Mouse (Mus musculus) left cerebral cortex, postnatal 4 days (tissue): ENCODE data around the gene Fblim1. TPM values are rescaled to one million over a fixed set of nuclear protein-coding genes. Genes with fewer than 3 reads are reported as not detected.

Source experiments
- DNase-seq: peaks from one replicate; pipeline ENCODE4 v3.0.0-alpha.2; 2022
- intact Hi-C: fragments of 180-260 bp; cut with DNase I; formaldehyde crosslinking; loops from one replicate; pipeline ENCODE4 v1.15.1; 2025
- total RNA-seq, 2 experiments: library from RNA; stranded (reverse); gene quantifications; 2 replicates each; pipeline ENCODE4 v1.2.3; 2021

The Fblim1 gene
- total RNA-seq, 2 experiments from 2014 or later: 19.8 to 23.8 TPM

DNA sequence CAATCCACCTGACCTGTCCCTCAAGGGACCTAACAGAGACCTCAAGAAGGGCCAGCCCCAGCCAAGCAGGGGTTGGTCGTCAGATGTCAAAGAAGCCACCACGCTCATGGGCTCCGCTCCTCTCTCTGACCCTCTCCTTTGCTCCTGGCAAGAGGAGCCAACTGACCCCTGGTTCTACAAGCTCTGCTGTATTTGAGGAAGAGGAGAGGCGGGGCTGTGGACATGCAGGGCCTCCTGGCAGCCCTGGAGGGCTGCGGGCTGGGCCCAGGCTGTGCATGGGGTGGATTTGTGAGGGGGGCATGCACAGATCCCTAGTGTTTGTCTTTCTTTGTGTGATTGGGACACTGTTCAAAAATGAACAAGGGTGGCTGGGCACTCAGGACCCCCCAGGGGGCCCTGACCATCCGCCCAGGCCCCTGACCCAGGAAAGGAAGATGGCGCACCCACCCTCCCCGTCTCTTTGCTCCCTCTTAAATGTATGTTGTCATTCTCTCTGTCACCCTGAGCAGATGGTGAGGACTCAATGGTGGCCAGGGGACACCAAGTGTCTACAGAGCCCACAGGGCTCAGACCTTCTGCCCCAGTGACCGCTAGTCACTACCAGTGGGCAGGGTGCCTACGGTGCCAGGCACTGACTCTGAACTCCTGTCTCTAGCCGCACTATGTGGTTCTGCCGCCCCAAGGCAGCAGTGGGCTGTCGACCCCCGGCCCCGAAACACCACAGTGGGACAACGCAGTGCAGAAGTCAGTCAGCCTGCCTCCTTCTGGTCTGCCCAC, 20.1 kb upstream of the Fblim1 start:
- intact Hi-C loops: no loop called here
- no peak for DNase-seq

DNA sequence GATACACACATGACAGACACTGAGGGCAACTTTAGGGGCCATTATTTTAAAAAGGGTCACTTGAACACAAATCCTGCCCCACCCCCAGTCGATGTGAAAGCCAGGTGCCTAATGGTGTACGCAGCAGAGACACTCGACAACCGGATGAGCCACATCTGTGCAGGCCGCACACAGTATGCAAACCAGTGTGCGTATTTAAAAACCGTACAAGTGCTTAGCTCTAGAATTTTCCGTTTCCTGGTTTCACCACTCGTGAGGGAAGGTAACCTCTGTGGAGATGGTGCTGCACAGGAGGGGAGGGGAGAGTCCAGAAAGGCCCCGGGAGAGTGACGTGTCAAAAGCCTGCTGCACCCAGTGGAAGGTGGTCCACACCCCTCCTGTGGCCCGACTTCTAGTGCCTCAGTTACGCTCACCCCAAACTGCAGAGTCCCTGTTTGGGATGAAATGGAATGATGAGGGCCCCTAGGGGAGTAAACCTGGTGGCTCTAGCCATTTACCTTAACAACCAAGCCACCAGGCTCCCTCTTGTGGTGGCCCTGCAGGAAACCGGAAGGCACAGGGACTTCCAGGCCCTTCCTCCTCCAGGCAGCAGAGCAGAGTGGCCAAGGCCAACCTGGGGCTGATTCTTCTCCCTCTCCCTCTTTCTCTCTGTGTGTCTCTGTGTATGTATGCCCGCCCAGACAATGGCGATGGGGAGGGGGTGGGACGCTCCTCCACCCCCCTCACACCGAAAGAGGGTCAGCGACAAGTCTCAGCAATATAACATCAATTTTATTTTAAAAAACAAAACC, 19.3 kb upstream of the Fblim1 start:
- no peak for DNase-seq
- intact Hi-C loops: no loop called here

DNA sequence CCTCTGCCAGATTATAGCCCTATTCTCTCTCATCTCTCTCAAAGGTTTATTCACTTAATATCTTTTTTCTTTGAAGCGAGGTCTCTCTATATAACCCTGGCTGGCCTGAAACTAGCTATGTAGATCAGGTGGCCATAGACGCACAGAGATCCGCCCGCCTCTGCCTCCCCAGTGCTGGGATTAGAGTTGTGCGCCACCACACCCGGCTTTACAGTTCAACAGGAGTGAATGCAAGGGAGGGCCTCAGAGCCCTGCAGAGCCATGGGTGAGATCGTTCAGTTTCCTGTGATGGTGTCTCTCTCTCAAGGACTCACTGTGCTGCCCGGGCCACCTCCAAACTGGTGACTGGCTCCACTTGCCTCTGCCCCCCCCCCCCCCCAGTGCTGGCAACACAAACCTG, 18.2 kb upstream of the Fblim1 start:
- intact Hi-C loops: no loop called here
- DNase-seq: no peak

DNA sequence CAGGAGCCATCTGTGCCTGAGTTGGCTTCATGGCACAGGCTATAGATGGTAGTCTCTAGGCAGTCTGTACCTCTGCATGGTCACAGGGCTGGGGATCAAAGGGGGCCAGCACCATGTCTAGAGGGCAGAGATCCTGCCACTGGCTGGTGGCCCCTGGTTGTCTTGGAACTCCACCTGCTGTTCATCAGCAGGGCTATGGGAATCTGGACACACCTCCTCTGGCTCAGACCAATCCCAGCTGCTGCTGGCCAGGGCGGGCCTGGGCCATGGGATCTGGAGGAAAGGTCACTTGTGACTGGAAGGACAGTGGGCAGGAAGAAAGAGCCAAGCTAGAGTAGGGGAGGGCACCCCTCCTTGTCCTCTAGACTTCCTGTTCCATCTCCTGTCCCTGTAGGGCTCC, 17.8 kb upstream of the Fblim1 start, which contains the start of gene Slc25a34:
Slc25a34 (minus strand) TSS at position 156 of the 400 bp plus-strand sequence.
- DNase-seq: no peak
- intact Hi-C loops: no loop called here

DNA sequence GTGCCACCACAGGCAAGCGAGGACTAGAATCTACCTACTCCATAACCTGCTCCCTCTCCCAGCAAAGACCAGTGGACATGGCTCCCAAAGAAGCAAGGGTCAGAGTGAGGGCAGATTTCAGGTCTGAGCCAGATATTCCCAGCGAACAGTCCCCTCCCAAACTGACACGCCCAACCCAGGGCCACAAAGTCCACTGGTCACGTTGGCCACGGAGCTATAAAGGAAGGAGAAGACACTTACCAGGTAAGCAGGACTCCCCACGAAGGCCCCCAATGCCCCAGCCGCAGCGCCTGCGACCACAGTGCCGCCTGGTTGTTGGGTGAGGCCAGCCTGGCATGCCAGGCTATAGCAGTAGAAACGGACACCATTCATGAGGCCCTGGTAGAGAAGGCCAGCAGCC, 17.1 kb upstream of the Fblim1 start:
- DNase-seq: no peak
- intact Hi-C loops: no loop called here

DNA sequence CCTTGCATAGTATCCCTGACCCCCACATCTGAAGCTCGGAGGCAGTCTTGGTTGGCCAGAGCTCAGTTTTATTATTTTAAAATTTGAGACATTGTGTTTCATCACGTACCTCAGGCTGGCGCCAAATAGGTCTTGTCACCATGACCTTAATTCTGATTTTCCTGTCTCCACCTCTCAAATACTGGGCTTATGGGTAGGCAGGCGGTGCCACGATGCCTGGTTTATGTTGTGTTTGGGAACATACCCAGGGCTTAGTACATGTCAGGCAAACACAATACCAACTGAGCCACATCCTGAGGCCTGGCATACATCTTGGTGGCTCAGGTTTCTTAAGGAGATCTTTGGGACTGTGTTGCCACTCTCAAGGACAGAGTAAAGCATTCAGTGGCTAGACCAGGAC, 16.7 kb upstream of the Fblim1 start:
- DNase-seq: no peak
- intact Hi-C loops: no loop called here

DNA sequence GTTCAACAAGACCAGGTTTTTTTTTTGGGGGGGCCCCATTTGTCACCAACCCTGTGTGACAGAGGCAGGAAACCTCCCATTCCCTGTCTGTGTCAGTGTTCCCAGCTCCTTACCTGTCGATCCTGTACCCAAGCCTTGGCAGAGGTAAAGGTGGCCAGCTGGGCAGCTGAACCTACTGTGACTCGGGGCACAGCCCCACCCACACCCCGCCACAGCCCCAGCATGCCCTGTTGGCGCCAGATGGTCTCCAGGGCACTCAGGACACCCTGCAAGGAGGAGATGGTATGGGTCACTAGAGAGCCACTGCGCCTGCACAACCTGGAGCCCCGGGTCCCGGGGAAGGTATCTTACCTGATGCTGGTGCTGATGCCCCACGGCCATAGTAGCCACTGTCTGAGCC, 16.2 kb upstream of the Fblim1 start:
- intact Hi-C loops: no loop called here
- DNase-seq: no peak

DNA sequence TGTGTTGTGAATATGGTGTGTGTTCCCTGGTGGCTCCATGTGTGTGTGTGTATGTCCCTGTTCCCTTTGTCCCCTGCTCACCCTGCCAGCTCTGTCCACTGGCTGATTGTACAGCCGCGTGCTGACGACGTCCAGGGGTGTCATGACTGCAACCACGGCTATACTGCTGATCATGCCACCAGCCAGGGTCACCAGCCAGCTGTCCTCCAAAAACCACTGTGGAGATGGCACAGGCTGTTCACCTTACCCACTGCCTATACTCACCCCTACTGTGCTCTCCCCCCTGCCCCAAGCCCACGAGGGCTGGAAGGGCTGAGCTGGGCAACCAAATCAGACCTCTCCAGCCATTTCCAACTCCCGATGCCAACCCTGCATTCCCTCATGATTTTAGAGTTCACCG, 15.4 kb upstream of the Fblim1 start:
- DNase-seq: no peak
- intact Hi-C loops: no loop called here

DNA sequence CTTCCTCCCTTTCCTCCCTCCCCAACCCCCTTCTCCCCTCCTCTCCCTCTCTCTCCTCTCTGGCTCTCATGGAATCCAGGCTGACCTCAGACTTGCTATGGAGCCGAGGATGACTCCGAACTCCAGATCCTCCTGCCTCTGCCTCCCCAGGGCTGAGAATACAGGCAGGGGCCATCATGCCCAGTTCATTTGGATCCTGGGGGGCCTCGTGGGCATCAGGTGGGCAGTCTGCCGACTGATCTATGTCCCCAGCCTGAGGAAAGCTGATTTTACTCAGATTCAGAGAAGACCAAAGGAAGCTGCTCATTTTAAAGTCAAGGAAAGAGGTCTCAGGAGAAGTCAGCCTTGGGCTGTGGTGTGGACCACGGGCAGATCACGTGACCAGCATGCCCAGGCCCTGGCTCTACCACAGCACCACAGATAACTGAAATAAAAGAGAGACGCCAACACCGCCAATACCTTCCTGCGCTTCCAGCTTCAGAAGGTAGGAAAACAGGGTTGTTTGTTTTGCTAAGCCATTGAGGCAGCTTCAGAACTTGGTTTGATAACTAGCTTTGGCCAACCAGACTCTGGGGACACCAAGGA, 13.5 kb upstream of the Fblim1 start:
- DNase-seq: no peak
- intact Hi-C loops: loop anchor here (10.0 kb wide), 1 partner anchor 225 kb away; the partner anchor contains the start of gene Ctrc

DNA sequence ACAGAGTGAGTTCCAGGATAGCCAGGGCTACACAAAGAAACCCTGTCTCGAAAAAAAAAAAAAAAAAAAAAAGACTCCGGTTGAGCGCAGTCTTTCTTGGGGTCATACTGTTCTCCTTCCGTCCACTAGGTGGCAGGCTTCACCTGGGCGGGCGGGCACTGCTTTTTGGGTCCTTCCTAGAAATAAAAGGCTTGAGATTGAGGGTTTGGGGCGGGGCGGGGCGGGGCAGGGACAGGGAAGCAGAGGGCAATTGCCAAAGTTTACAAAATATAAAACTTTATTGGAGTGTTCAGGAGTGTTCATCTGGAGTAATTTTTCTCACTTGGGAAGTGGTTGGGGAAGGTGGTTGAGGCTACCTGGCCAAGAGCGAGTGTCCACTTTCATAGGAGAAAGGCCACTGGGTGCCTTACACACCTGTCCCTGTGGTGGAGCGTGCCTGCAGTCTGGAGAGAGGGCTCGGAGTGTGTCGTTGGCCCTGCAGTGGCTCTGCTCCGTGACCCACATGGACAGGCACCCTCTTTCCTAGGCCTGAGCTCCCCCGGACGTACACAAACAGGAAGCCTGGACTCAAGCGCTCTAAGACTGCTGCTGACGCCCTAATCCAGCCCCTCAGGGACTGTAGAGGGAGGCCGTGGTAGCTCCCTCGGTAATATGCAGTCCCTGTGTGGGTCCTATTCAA, 12.8 kb upstream of the Fblim1 start, which contains the start of gene Tmem82:
Tmem82 (minus strand) TSS at position 69 of the 679 bp plus-strand sequence.
- intact Hi-C loops: loop anchor here (10.0 kb wide), 1 partner anchor 226 kb away; the partner anchor contains the start of gene Ctrc
- DNase-seq: peak; percentile 62

DNA sequence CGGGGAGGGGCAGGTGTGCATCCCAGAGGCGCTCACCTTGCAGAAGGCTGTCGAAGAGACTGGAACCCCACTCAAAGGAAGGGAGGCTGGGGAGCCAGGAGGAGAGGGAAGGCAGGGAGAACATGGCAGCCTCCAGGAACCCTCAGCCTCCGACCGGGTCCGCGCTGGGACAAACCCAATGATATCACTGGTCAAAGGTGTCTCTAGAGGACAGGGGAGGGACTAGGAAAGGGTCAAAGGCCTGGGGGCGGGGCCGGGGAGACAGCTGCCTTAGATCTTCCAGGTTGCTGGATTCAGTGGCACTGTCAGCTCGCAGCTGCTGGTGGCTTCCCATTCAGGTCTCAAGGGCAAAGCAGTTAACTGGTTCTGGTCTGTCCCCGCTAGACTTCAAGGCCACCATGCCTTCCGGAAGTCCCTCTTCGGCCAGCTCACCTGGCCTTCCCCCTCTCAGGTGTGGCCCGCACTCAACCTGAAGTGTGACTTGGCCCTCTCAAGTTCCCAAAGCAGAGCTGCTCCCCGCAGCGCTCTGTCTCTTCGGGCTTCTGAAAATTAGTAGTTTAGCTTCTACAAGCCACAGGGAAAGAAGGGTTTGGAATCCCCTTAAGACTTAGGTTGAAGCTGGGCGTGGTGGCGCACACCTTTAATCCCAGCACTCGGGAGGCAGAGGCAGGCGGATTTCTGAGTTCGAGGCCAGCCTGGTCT, 12.1 kb upstream of the Fblim1 start:
- DNase-seq: no peak

DNA sequence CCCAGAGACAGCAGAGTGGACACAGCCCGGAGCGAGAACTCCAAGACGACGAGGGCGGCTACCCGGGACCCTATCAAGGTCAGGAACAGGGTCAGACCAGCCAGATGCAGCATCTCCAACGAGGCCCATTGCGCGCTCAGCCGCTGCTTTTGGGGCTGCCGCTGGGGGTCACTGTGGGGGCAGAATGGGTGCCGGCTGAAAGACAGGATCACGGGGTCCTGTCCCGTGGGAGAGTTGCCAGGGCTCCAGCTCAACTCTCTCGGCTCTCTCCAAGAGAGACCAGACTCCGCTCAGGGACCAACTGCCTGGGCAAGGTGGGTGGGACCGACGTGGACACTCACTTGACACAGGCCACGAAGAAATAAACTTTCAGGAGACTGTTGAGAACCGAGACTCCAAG, 11.4 kb upstream of the Fblim1 start:
- intact Hi-C loops: loop anchor here (10.0 kb wide), 1 partner anchor 228 kb away; the partner anchor contains the start of gene Ctrc

More for the DNA sequence above, 12.1 kb upstream of the Fblim1 start:
- intact Hi-C loops: loop anchor here (10.0 kb wide), 1 partner anchor 227 kb away; the partner anchor contains the start of gene Ctrc

DNA sequence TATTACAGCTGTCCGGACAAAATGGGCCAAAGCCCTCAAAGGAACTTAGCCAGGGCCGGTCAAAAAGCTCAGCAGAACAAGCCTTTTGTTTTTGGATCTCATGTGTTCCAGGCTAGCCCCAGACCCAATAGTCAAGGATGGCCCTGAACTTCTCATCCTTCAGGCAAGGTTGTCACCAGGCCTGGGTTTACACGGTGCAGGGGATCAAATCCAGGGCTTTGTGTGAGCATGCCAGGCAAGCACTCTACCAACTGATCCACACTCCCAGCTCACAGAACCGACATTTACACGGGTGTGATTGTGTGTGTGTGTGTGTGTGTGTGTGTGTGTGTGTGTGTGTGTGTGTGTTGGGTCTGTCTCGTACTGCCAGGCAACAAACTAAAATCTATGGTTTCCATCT, 10.9 kb upstream of the Fblim1 start:
- intact Hi-C loops: loop anchor here (10.0 kb wide), 1 partner anchor 228 kb away; the partner anchor contains the start of gene Ctrc
- DNase-seq: no peak

More for the DNA sequence above, 11.4 kb upstream of the Fblim1 start:
- DNase-seq: peak; percentile 78

DNA sequence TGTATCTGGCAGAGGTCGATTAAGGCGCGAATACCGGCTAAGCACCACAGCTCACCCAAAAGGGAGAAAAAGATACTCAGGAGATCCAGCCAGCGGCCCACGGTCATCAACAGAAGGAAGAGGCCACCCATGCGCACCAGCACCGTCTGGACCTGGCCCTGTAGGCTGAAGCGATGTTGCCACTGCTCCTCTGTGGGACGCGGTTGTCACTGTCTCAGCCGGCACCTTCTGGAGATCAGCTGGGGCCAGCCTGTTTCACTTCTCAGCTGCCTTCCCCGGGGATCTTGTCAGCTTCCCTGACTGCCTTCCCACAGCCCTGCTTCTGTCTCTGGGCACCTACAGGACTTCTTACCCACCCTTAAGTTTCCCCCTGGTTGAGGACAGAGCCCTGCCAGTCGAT, 9.1 kb upstream of the Fblim1 start:
- intact Hi-C loops: loop anchor here (10.0 kb wide), 1 partner anchor 230 kb away; the partner anchor contains the start of gene Ctrc
- DNase-seq: peak; percentile 71

DNA sequence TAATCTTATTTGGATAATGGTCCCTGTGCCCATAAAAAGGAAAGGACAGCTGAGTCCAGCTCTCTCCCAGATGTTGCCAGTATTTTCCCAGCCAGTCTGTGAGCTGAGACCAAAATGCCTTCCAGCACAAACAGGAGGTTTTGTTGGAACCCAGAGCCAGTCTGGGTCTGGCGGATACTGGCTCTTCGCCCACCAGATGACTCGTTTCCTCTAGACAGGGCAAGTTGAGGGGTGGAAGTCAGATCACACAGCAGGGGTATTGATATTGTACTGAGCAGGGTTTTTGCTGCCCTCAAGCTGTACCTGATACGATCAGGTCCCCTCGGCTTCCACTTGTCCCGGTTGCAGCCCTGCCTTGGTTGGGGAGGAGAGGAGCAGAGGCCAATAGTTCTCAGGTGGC, 3.6 kb upstream of the Fblim1 start:
- DNase-seq: no peak
- intact Hi-C loops: no loop called here

DNA sequence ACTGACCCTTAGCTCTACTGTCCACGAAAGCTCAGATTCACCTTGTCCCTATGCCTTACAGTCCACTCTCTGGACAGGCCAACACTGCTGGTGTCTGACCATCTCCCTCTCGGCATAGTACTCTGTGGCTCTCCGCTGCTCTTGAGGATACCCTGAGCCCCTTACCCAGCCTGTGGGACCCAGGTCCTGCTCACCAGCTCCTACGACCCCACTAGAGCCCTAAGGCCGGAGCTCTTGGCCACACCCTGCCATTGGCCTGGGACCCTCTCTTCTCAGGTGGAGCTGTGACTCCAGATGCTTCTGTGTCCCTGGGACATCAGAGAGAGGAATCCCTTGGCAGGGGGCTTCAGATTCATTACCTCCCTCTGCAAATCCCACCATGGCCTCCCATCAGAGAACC, 475 bp downstream of the Fblim1 start:
- intact Hi-C loops: no loop called here

DNA sequence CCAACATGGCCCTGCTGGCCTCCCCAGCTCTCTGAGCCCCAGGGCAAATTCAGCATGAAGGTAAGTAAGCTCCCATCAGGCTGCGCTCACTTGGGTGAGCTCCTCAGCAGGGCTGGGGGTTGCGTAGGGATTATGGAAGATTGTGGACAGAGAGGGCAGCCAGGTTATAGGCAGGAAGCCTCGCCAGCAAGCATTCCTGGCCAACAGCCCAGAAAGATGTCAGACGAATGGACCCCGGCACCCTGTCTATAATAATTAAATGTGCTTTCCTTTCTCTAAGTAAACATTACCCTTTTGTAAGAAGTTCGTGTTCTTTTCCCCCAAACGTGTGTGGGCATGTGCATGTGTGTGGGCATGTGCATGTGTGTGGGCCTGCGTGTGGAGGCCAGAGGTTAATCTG, 1.4 kb downstream of the Fblim1 start:
- DNase-seq: no peak
- intact Hi-C loops: no loop called here

More for the DNA sequence above, 475 bp downstream of the Fblim1 start:
- no peak for DNase-seq

DNA sequence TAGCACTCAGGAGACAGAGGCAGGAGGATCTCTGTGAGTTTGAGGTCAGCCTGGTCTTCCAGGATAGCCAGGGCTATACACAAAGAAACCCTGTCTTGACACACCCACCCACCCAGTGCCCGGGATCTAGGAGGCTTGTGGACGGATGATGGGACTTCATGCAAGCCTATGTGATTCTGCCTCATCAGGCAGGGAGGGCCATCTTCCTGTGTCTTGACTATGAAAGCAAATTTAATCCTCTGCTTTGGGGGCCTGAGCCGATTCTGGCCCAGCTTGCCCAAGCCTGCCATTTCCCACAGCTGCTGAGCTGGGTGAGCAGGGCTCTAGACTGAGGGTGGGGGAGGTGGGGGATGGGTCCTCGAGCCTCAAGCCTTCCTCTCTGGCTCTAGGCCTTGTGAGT, 2.0 kb downstream of the Fblim1 start:
- intact Hi-C loops: no loop called here
- DNase-seq: no peak

DNA sequence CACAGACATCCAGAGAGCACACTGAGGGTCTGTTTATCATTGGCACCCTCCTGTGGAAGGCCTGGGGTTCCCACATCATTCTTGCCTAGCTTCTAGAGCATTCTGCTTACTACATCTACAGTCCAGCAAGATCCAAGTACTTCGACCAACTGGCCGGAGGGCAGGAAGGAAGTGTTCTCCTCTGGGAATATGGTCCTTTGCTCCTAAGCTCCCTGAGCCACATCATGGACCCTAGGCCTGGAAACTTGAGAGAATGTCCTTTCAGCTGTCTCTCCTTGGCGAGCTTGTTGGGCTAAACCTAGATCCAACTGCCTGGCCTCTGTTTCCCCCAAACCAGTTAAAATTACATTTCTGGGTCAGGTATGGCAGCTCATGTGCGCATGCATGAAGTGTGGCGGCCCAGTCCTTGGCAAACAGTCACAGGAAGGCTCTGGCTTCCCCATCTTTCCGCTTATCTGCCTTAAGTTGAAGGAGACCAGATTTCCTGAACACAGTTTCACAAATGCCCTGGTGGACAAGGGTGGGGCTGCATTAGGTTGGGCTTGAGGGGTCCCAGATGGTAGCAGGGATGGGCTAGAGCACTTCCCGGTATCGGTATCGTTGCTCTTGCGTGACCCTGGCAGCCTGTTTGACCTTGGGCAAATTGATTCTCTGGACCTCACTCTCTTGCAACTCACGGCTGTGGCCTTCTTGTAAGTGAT, 3.2 kb downstream of the Fblim1 start:
- intact Hi-C loops: no loop called here
- DNase-seq: no peak
